Mouse (Mus musculus) forebrain, embryonic 10.5 days (tissue): ENCODE measurements around the gene Dgkq. TPM values are rescaled to one million over a fixed set of nuclear protein-coding genes. Genes with fewer than 3 reads are reported as not detected.

Experiments
- DNase-seq: peaks from one replicate; pipeline ENCODE4 v3.0.0-alpha.2; 2017; ENCODE audit warnings: low spot score; ENCODE audit errors: extremely low spot score
- H3K27ac ChIP-seq: fragments of 300-500 bp; sonication (generic); 2 replicates; pipeline ENCODE4 v1.5.1; 2016; ENCODE audit warnings: mild to moderate bottlenecking
- H3K27me3 ChIP-seq: fragments of 300-500 bp; sonication (generic); 2 replicates; pipeline ENCODE4 v1.6.1; 2016; ENCODE audit warnings: mild to moderate bottlenecking; ENCODE audit not compliant: poor library complexity, severe bottlenecking
- H3K36me3 ChIP-seq: fragments of 300-500 bp; sonication (generic); replicated peaks from 2 replicates; pipeline ENCODE4 v1.6.1; 2016; ENCODE audit warnings: mild to moderate bottlenecking, moderate library complexity
- H3K4me1 ChIP-seq: fragments of 300-500 bp; sonication (generic); 2 replicates; pipeline ENCODE4 v1.6.1; 2016
- H3K4me3 ChIP-seq: fragments of 300-500 bp; sonication (generic); 2 replicates; pipeline ENCODE4 v1.5.1; 2016; ENCODE audit warnings: mild to moderate bottlenecking, moderate library complexity
- H3K9me3 ChIP-seq: fragments of 300-500 bp; sonication (generic); 2 replicates; pipeline ENCODE4 v1.6.1; 2016; ENCODE audit warnings: mild to moderate bottlenecking, moderate library complexity
- WGBS: fragments of 180-500 bp; shearing (Covaris S2); methylation state at CpG from one replicate; pipeline ENCODE4 v1.1.7; 2016; 5-methylcytosine and 5-hydroxymethylcytosine counted together
- polyA plus RNA-seq: library from polyadenylated mRNA; unstranded; fragments of >200 nt; fragmentation: Nextera tagmentation; extraction: Ambion mirVana; gene quantifications from 2 replicates; pipeline ENCODE4 v1.2.1, GENCODE M21; 2016

Gene Dgkq
- 11.3 and 13.3 TPM in 2 replicates for polyA plus RNA-seq

GRCm38 (mm10) chr5:108668977-108669936 is at the start of gene Dgkq:
Gene Dgkq, minus strand, starts transcription at chr5:108669672.
- peak; percentile 83 for DNase-seq
- no peaks in the 10 kb centered on the region for H3K27me3 ChIP-seq
- 7% methylated on average over 43 of the region's 43 CpGs for WGBS
- H3K4me3 ChIP-seq: peak within 1 kb of the TSS; percentile 60
- H3K9me3 ChIP-seq: no peaks in the 10 kb centered on the region
- peak within 1 kb of the TSS; percentile 93 for H3K27ac ChIP-seq
- H3K36me3 ChIP-seq: peaks cover 28% of the 10 kb centered on the region
- peaks cover 20% of the 10 kb centered on the region for H3K4me1 ChIP-seq

GRCm38 (mm10) chr5:108718051-108718450 is 48.6 kb upstream of the Dgkq start:
- H3K9me3 ChIP-seq: no peaks in the 10 kb centered on the region
- H3K4me1 ChIP-seq: peaks cover 17% of the 10 kb centered on the region
- no peaks in the 10 kb centered on the region for H3K27me3 ChIP-seq
- WGBS: 50% methylated on average over 4 of the region's 4 CpGs
- H3K27ac ChIP-seq: peak overlapping the region; percentile 57; the same call in 1 of the 2 replicates
- H3K4me3 ChIP-seq: no peak overlapping the region
- no peaks in the 10 kb centered on the region for H3K36me3 ChIP-seq
- DNase-seq: no peak

GRCm38 (mm10) chr5:108715974-108716373 is 46.5 kb upstream of the Dgkq start:
- Histone ChIP-seq H3K4me1 (peaks cover 17% of the 10 kb centered on the region), H3K9me3 (no peaks in the 10 kb centered on the region), H3K27ac (no peak overlapping the region), H3K27me3 (no peaks in the 10 kb centered on the region), H3K4me3 (no peak overlapping the region), H3K36me3 (no peaks in the 10 kb centered on the region)
- no peak for DNase-seq
- WGBS: 88% methylated on average over 1 of the region's 1 CpGs

- WGBS: 69% methylated on average over 6 of the region's 6 CpGs
- DNase-seq: no peak
- no peaks in the 10 kb centered on the region for H3K9me3 ChIP-seq
Observed at GRCm38 (mm10) chr5:108714149-108714548, 44.7 kb upstream of the Dgkq start.

DNA sequence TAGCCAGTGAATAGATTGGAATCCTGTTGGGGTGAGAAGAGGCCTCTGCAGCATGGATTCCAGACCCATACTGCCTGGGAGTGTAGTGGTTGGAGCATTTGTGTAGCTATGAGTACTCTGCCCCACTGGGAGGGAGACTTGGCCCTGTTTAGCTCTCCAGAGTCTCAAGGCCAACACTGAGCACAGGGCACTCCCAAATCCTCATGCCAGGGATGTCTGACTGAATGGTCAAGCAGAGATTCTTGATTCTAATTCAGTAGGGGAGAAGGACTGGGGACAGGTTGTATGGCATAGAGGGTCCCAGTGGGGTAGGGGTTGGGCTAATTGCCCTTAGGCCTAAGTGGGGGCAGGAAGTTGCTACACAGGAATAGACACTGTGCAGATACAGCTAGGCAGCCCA is 44.2 kb upstream of the Dgkq start:
- H3K36me3 ChIP-seq: 0 out of 2 replicates have a peak, but pooled peaks cover 3% of the 10 kb centered on the region
- peaks cover 17% of the 10 kb centered on the region for H3K4me1 ChIP-seq
- H3K9me3 ChIP-seq: no peaks in the 10 kb centered on the region
- no peaks in the 10 kb centered on the region for H3K27me3 ChIP-seq
- H3K27ac ChIP-seq: no peak overlapping the region
- no peak overlapping the region for H3K4me3 ChIP-seq
- DNase-seq: no peak

More at GRCm38 (mm10) chr5:108714149-108714548, 44.7 kb upstream of the Dgkq start:
- Histone ChIP-seq H3K27me3 (no peaks in the 10 kb centered on the region), H3K4me1 (peaks cover 17% of the 10 kb centered on the region), H3K27ac (no peak overlapping the region), H3K36me3 (no peaks in the 10 kb centered on the region), H3K4me3 (no peak overlapping the region)

DNA sequence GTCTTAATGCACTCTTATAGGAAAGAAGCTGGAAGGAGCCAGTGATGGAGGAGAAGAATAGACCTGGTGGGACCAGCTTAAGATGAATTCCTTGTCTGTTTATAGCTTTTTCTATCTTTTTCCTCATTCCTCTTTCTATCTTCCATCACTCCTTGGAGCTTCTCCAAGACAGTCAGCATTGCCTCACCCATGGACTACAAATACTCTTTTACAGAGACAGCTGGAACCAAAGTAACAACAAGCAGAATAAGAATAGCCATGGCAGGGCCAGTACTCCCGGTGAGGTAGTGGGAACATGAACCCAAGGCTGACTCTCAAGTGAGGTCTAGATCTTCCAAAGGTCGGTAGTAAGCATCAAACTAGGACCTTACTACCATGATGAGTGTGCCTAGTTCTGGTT is 43.6 kb upstream of the Dgkq start:
- Histone ChIP-seq H3K36me3 (peaks cover 8% of the 10 kb centered on the region; the same call in 1 of the 2 replicates), H3K27me3 (no peaks in the 10 kb centered on the region), H3K27ac (no peak overlapping the region), H3K4me1 (peaks cover 12% of the 10 kb centered on the region), H3K4me3 (no peak overlapping the region), H3K9me3 (no peaks in the 10 kb centered on the region)
- DNase-seq: no peak
- WGBS: 89% methylated on average over 2 of the region's 2 CpGs

DNA sequence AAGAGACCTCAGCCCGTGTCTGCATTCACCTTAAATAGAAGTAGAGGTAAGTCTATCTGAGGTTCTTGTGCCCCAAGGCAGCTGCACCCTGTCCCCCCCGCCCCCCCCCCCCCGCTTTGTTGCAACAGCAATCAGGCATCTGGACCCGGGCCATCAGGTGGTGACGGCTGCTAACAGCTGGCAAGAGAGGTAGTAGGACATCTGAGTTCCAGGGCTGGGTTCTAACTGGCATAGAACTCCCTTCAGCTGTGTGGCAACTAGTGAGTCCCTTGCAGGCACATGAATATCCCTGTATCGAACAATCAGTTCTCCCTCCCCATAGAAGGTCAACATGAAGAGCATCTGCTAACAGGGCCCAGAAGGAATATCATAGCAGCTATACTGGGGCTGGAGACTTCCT is 42.5 kb upstream of the Dgkq start:
- Histone ChIP-seq H3K4me3 (no peak overlapping the region), H3K27ac (no peak overlapping the region), H3K4me1 (peaks cover 4% of the 10 kb centered on the region), H3K27me3 (no peaks in the 10 kb centered on the region), H3K36me3 (peaks cover 19% of the 10 kb centered on the region), H3K9me3 (no peaks in the 10 kb centered on the region)
- WGBS: 87% methylated on average over 6 of the region's 6 CpGs
- no peak for DNase-seq

DNA sequence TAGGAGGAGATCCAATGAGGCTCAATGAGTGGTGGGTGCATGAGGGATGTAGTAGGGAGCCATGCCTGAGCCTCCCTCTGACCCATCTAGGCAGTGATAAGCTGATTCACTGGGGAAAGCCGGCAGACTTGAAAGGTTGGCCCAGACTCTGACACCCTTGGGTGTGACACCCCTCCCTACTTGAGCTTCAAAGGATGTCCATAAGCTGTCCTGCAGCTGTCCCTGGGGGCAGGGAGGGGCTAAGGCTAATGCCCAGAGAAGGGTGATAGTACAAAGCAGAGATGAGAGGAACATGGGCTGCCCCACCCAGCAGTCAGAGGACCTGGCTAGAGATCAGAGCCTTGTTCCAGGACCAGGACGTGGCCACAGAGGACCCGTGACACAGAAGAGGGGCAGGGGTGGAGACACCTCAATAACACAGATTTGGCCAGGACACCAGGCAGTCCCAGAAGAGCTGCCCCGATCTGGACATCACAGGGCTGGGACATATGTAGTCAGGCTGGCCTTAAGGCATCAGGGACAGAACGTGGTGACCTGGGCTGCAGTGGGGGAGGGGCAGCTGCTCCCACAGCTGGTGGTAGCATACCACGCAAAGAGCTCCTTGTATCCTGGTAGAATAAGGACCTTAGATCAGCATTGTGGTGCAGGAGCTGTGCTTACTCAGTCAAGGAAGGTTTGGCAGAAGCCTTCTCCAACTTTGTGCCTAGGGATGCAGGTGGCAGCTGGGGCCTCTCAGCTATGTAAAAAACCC is 39.7 kb upstream of the Dgkq start:
- Histone ChIP-seq H3K36me3 (peaks cover 47% of the 10 kb centered on the region), H3K4me1 (peaks cover 4% of the 10 kb centered on the region)
- no peak for DNase-seq

DNA sequence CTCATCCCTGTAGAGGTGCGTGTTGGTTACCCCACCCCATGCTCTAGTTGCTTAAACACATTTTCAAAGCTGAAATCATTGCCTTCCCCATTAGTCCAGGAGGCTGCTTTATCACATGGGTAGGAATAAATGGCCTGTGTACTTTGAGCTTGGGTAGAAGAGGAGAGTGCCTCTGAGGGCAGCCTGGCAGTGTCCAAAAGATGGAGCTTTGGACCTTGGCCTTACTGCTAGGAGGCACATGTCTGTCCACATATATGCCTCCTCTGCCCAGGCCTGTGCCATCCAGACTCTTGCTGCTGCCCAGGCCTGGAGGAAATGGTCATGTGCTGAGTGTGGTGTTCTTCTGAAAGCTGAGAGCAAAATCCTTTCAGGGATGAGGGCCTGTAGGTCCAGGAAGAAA is 38.9 kb upstream of the Dgkq start:
- H3K36me3 ChIP-seq: peaks cover 54% of the 10 kb centered on the region

More for the DNA sequence above, 39.7 kb upstream of the Dgkq start:
- H3K27me3 ChIP-seq: no peaks in the 10 kb centered on the region
- H3K4me3 ChIP-seq: no peak overlapping the region
- H3K27ac ChIP-seq: no peak overlapping the region
- H3K9me3 ChIP-seq: no peaks in the 10 kb centered on the region
- 69% methylated on average over 6 of the region's 6 CpGs for WGBS

GRCm38 (mm10) chr5:108707758-108708157 is 38.3 kb upstream of the Dgkq start:
- no peak overlapping the region for H3K27ac ChIP-seq
- no peaks in the 10 kb centered on the region for H3K27me3 ChIP-seq
- no peak for DNase-seq
- H3K9me3 ChIP-seq: no peaks in the 10 kb centered on the region
- no peak overlapping the region for H3K4me3 ChIP-seq
- peaks cover 61% of the 10 kb centered on the region for H3K36me3 ChIP-seq
- H3K4me1 ChIP-seq: peaks cover 13% of the 10 kb centered on the region
- WGBS: 82% methylated on average over 2 of the region's 2 CpGs

More for the DNA sequence above, 38.9 kb upstream of the Dgkq start:
- Histone ChIP-seq H3K9me3 (no peaks in the 10 kb centered on the region), H3K27ac (no peak overlapping the region), H3K4me1 (peaks cover 9% of the 10 kb centered on the region), H3K4me3 (no peak overlapping the region), H3K27me3 (no peaks in the 10 kb centered on the region)
- no peak for DNase-seq
- 91% methylated on average over 1 of the region's 1 CpGs for WGBS

- H3K36me3 ChIP-seq: peaks cover 78% of the 10 kb centered on the region
- H3K4me1 ChIP-seq: peaks cover 43% of the 10 kb centered on the region
- no peak overlapping the region for H3K4me3 ChIP-seq
- 84% methylated on average over 12 of the region's 12 CpGs for WGBS
- H3K27me3 ChIP-seq: no peaks in the 10 kb centered on the region
- H3K9me3 ChIP-seq: no peaks in the 10 kb centered on the region
- 0 out of 2 replicates have a peak overlapping the region, but pooled peaks have one; percentile 0 for H3K27ac ChIP-seq
- no peak for DNase-seq
Observed at GRCm38 (mm10) chr5:108703754-108704626, 34.5 kb upstream of the Dgkq start.
